Mouse (Mus musculus): ENCODE results near the gene Kdm6b. TPM values are rescaled to one million over a fixed set of nuclear protein-coding genes. Genes with fewer than 3 reads are reported as not detected.

Kdm6b gene
- polyA plus RNA-seq, 1 experiment from 2014 or later: 17.4 TPM

DNA sequence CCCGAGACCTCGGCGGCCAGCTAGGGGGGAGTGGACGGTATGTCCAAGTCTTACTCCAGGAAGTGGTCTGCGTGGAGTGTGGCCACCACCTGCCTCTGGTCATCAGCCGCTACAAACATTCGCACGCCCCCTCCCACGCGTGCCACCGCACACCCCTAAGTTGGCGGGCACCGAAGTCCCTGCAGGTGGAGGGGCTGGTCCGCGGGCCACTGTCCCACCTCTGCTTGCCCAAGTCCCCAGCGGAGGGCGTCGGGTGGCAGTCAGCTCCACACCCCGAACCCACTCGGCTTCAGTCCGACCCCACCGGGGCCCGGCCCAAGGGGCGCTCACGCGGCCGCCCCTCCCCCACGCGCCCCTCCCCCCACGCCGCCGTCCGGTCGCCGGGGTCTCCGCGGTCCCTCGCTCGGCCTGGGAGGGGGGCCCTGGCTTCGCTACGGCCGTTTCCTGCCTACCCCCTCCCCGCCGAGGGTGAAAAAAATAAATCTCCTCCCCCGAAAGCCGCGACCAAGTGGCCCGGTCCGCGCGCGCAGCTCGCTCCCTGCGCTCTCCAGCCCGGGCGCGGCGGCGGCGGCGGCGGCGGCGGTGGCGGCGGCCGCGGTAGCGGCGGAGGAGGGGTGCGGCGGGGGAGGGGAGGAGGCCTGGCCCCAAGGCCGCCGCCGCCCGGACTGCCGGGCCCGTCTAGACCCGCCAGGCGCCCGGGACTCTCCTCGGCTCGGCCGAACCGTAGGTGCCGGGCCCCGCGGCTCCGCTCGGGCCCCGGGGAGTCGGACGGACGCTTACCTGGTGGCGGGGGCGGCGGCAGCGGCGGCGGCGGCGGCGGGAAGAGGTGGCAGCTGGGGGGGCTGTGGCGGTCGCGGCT lies 44.9 kb downstream of the Kdm6b start:
- H3K27me3 ChIP-seq (replicated peaks; ENCODE audit: control insufficient read depth, insufficient read depth, low read length): peaks cover 18% of the 10 kb centered on the region
- H3K9me3 ChIP-seq (ENCODE audit: control insufficient read depth, low read length): no peaks in the 10 kb centered on the region
- H3K36me3 ChIP-seq (ENCODE audit: control insufficient read depth, insufficient read depth, low read length): no peaks in the 10 kb centered on the region
- peak overlapping the region; percentile 90 for H3K9ac ChIP-seq (ENCODE audit: low read depth, low read length)
- peaks cover 62% of the 10 kb centered on the region for H3K4me1 ChIP-seq (replicated peaks; ENCODE audit: control insufficient read depth, insufficient read depth, low read length)
- DNase-seq (ENCODE audit: low spot score) (peak; percentile 67), ATAC-seq (replicated peaks; ENCODE audit: low FRiP score) (0 out of 2 replicates have a peak, but pooled peaks have one; percentile 21)
- WGBS: under 1% methylated on average over 64 of the region's 106 CpGs
- peak overlapping the region; percentile 87 for H3K27ac ChIP-seq (ENCODE audit: low read depth, low read length)
- H3K4me3 ChIP-seq (ENCODE audit: low read depth, low read length): peak overlapping the region; percentile 88
- H3K4me2 ChIP-seq: peak overlapping the region; percentile 98

DNA sequence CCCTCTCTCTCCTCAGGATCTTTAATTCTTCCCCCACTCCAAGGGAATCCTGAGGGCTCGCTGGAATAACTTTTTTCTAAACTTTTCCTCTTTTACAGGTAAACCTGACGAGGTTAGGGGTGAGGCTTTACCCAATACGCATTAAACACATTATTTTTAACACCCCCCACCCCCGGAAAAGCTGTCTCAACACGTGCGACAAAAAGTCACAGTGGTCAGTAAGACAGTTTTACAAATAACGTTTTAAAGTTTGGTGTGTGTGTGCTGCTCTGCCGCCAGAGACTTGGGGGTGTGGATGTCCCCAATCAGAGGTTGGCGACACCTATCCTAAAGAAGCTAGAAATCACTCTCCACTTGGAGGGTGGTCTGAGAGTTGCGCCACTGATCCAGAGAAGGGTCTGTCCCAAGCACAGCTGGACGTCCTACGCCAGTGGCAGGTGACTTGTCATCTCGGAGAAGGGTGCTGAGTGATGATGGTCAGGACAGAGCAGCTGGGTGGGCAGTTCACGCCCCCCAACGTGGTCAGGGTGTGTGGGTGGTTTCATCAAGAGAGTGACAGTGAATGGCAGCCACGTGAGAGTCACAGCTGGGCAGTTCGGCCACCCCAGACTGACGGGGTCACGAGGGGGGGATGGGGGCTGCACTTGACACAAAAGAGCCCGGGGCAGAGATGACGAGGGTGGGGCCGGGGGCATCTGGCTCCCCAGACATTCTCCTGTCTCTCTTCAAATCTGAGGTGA lies 45.7 kb downstream of the Kdm6b start:
- Histone ChIP-seq H3K4me3 (ENCODE audit: low read depth, low read length) (peak overlapping the region; percentile 88), H3K36me3 (ENCODE audit: control insufficient read depth, insufficient read depth, low read length) (peaks cover 3% of the 10 kb centered on the region; the same call in 1 of the 2 replicates), H3K9me3 (ENCODE audit: control insufficient read depth, low read length) (no peaks in the 10 kb centered on the region), H3K27me3 (replicated peaks; ENCODE audit: control insufficient read depth, insufficient read depth, low read length) (peaks cover 18% of the 10 kb centered on the region), H3K9ac (ENCODE audit: low read depth, low read length) (peak overlapping the region; percentile 90), H3K4me1 (replicated peaks; ENCODE audit: control insufficient read depth, insufficient read depth, low read length) (peaks cover 54% of the 10 kb centered on the region), H3K27ac (ENCODE audit: low read depth, low read length) (peak overlapping the region; percentile 87), H3K4me2 (peak overlapping the region; percentile 98)
- 3% methylated on average over 22 of the region's 22 CpGs for WGBS
- ATAC-seq (replicated peaks; ENCODE audit: low FRiP score) (no peak), DNase-seq (ENCODE audit: low spot score) (no peak)

DNA sequence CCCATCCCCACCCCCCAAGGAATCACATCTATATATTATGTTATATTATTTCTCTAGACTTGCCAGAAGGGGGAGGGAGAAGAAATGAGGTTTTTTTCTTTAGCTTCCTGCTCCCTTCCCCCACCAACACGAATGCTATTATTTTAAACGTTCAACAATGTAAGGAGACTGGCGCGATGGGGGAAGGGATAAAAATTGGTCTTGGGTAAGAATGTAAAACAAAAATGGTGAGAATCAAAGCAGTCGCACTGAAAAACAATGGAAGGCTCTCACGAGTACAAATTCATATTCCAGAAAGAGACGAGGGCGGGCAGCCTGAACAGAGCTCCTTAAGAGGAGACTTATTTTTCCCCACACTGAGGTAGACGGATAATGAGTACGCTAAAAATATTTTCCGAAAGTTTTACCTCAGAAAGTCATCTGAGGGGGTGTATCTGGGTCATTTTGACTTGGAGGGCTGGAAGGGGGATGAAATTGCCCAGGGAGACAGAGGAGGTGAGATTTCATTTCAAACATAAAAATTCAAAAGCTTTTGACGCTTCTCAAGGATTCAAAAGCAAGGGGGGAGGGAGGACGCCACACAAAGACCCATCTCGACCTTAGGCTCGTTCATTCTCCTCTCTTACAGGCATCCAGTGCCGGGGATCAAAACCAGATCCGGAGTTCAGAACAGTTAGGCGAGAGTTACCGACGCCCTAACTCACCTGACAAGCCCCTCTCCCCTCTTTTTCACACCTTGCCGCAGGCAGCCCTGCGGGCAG lies 46.4 kb downstream of the Kdm6b start:
- H3K4me3 ChIP-seq (ENCODE audit: low read depth, low read length): peak overlapping the region; percentile 88
- DNase-seq (ENCODE audit: low spot score): no peak
- peak overlapping the region; percentile 90 for H3K9ac ChIP-seq (ENCODE audit: low read depth, low read length)
- peaks cover 3% of the 10 kb centered on the region; the same call in 1 of the 2 replicates for H3K36me3 ChIP-seq (ENCODE audit: control insufficient read depth, insufficient read depth, low read length)
- peak overlapping the region; percentile 98 for H3K4me2 ChIP-seq
- peaks cover 46% of the 10 kb centered on the region for H3K4me1 ChIP-seq (replicated peaks; ENCODE audit: control insufficient read depth, insufficient read depth, low read length)
- under 1% methylated on average over 22 of the region's 22 CpGs for WGBS
- ATAC-seq (replicated peaks; ENCODE audit: low FRiP score): no peak
- H3K9me3 ChIP-seq (ENCODE audit: control insufficient read depth, low read length): no peaks in the 10 kb centered on the region
- H3K27ac ChIP-seq (ENCODE audit: low read depth, low read length): peak overlapping the region; percentile 87
- H3K27me3 ChIP-seq (replicated peaks; ENCODE audit: control insufficient read depth, insufficient read depth, low read length): peaks cover 18% of the 10 kb centered on the region

DNA sequence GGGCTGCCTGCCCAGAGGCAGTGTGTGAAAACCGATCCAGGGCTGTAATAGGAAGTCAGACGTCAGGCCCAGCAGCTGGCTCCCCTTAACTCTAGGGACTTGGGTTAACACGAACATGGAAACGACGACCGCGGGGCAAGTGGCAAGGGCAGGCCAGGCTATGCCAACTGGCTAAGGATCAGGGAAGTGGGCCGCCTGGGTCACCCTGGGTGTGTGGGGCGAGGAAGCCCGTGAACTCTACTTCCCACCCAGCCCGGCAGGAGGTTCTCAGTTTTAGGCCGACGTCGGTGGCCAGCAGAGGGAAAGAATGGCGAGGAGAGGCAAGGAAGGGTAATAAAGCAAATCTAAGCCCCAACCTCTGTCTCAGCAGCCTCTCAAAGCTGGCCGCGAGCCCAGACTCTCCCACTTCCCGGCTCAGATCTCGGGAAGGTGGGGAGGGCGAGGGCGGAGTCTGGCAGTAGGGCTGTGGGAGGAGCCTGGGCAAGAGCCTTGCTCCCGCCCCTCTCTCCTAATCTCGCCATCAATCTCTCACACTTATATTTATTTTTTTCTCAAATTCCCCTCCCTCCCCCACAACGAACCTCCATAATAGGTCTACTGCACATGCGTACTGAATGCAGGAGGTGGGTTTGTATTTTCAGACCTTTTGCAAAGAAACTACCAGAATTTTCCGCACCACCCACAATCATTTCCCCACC lies 47.2 kb downstream of the Kdm6b start:
- Histone ChIP-seq H3K27me3 (replicated peaks; ENCODE audit: control insufficient read depth, insufficient read depth, low read length) (peaks cover 18% of the 10 kb centered on the region), H3K9ac (ENCODE audit: low read depth, low read length) (peak overlapping the region; percentile 39)
- WGBS: 3% methylated on average over 26 of the region's 26 CpGs

DNA sequence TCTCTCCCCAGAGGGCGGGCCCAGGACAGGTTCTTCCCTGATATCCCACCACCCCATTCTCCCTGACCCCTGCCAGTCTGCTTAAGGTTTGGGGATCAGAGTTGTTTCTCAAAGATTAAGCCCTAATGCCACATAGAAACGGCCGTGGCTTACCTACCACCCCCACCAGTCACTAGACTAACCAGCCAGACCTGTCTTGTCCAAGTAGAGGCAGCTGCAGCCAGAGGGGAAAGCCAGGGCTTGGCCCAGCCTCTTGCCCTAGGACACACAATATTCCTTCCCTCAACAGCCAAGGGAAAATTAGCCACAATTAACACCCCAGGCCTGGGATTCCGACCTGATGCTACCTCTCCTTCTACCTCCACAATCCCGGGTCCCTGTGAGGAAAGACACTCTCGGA lies 47.8 kb downstream of the Kdm6b start:
- Histone ChIP-seq H3K4me2 (peak overlapping the region; percentile 98), H3K4me3 (ENCODE audit: low read depth, low read length) (peak overlapping the region; percentile 88), H3K36me3 (ENCODE audit: control insufficient read depth, insufficient read depth, low read length) (peaks cover 6% of the 10 kb centered on the region; the same call in 1 of the 2 replicates), H3K4me1 (replicated peaks; ENCODE audit: control insufficient read depth, insufficient read depth, low read length) (peaks cover 35% of the 10 kb centered on the region), H3K9me3 (ENCODE audit: control insufficient read depth, low read length) (no peaks in the 10 kb centered on the region), H3K27ac (ENCODE audit: low read depth, low read length) (peak overlapping the region; percentile 54), H3K9ac (ENCODE audit: low read depth, low read length) (peak overlapping the region; percentile 39), H3K27me3 (replicated peaks; ENCODE audit: control insufficient read depth, insufficient read depth, low read length) (peaks cover 18% of the 10 kb centered on the region)
- ATAC-seq (replicated peaks; ENCODE audit: low FRiP score) (no peak), DNase-seq (ENCODE audit: low spot score) (no peak)
- WGBS: 40% methylated on average over 6 of the region's 6 CpGs

More for the DNA sequence above, 47.2 kb downstream of the Kdm6b start:
- peak; percentile 80 for DNase-seq (ENCODE audit: low spot score)
- H3K4me2 ChIP-seq: peak overlapping the region; percentile 98
- peak overlapping the region; percentile 54 for H3K27ac ChIP-seq (ENCODE audit: low read depth, low read length)
- peak; percentile 71 for ATAC-seq (replicated peaks; ENCODE audit: low FRiP score)
- H3K9me3 ChIP-seq (ENCODE audit: control insufficient read depth, low read length): no peaks in the 10 kb centered on the region
- H3K36me3 ChIP-seq (ENCODE audit: control insufficient read depth, insufficient read depth, low read length): peaks cover 6% of the 10 kb centered on the region; the same call in 1 of the 2 replicates
- H3K4me3 ChIP-seq (ENCODE audit: low read depth, low read length): peak overlapping the region; percentile 88
- H3K4me1 ChIP-seq (replicated peaks; ENCODE audit: control insufficient read depth, insufficient read depth, low read length): peaks cover 40% of the 10 kb centered on the region

DNA sequence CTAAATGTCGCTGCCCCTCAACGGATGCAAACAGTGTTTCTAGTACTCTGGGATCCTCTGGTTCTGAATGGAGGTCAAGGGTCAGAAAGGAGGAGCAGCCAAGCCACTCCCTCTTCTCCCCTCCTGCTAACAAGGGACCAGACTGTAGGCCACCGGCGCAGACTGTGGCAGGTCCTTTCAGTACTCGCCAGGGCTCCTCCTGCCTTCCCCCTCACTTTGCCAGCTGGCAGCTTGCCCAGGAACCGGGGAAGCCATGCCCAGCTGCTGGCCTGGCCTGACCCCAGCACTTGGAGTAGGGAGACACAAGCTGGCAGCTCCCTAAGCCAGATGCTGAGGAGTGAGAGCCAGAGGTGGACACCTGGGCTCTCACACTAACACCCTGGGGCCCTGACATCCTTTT lies 48.6 kb downstream of the Kdm6b start:
- no peak for DNase-seq (ENCODE audit: low spot score)
- H3K9ac ChIP-seq (ENCODE audit: low read depth, low read length): no peak overlapping the region
- H3K4me3 ChIP-seq (ENCODE audit: low read depth, low read length): no peak overlapping the region
- H3K27me3 ChIP-seq (replicated peaks; ENCODE audit: control insufficient read depth, insufficient read depth, low read length): peaks cover 23% of the 10 kb centered on the region
- no peak for ATAC-seq (replicated peaks; ENCODE audit: low FRiP score)
- 16% methylated on average over 6 of the region's 6 CpGs for WGBS
- peaks cover 9% of the 10 kb centered on the region; the same call in 1 of the 2 replicates for H3K36me3 ChIP-seq (ENCODE audit: control insufficient read depth, insufficient read depth, low read length)
- peak overlapping the region; percentile 5; the same call in 1 of the 2 replicates for H3K27ac ChIP-seq (ENCODE audit: low read depth, low read length)
- H3K4me1 ChIP-seq (replicated peaks; ENCODE audit: control insufficient read depth, insufficient read depth, low read length): peaks cover 32% of the 10 kb centered on the region
- H3K9me3 ChIP-seq (ENCODE audit: control insufficient read depth, low read length): no peaks in the 10 kb centered on the region
- peak overlapping the region; percentile 36 for H3K4me2 ChIP-seq

DNA sequence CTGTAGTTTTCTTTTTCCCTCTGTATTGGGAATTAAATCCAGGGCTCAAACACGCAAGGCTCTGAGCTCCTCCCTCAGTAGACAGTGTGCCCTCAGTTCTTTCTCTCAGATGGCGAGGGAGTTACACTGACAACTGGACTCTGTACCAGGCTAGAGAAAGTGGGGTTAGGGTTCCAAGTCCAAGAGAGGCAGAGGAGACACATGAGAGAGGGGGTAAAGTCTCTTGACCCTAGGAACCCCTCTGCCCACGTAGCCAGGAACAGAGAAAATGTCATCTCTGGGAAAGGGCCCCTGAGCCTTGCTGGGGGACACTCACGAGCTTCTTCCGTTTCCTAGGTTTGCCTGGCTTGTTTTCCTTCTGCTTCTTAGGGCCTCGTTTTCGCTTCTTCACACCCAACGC lies 49.1 kb downstream of the Kdm6b start:
- H3K9me3 ChIP-seq (ENCODE audit: control insufficient read depth, low read length): no peaks in the 10 kb centered on the region
- peak overlapping the region; percentile 36 for H3K4me2 ChIP-seq
- peaks cover 9% of the 10 kb centered on the region; the same call in 1 of the 2 replicates for H3K36me3 ChIP-seq (ENCODE audit: control insufficient read depth, insufficient read depth, low read length)
- WGBS: 53% methylated on average over 8 of the region's 8 CpGs
- ATAC-seq (replicated peaks; ENCODE audit: low FRiP score): no peak
- H3K27ac ChIP-seq (ENCODE audit: low read depth, low read length): 0 out of 2 replicates have a peak overlapping the region, but pooled peaks have one; percentile 5
- H3K4me3 ChIP-seq (ENCODE audit: low read depth, low read length): no peak overlapping the region
- peaks cover 32% of the 10 kb centered on the region for H3K4me1 ChIP-seq (replicated peaks; ENCODE audit: control insufficient read depth, insufficient read depth, low read length)
- H3K9ac ChIP-seq (ENCODE audit: low read depth, low read length): no peak overlapping the region
- H3K27me3 ChIP-seq (replicated peaks; ENCODE audit: control insufficient read depth, insufficient read depth, low read length): peaks cover 24% of the 10 kb centered on the region
- no peak for DNase-seq (ENCODE audit: low spot score)

Measured in liver, embryonic 11.5 days (tissue).